Mouse (Mus musculus): ENCODE data around the gene Tnrc6c.

GRCm38 (mm10) chr11:117706267-117706666 lies 52.2 kb downstream of the Tnrc6c start:
- no peak for TF ChIP-seq POLR2A (IDR thresholded peaks at IDR 0.05; ENCODE audit: low read depth, low read length)
- TF ChIP-seq CTCF (IDR thresholded peaks at IDR 0.05; ENCODE audit: extremely low read depth, insufficient read depth, insufficient read length, insufficient replicate concordance): no peak
